Mouse (Mus musculus) lung, adult 2 months (tissue): ENCODE measurements around the gene Cd68.

Experiments used
- CTCF ChIP-seq: fragments of 200-500 bp; IDR thresholded peaks from 2 replicates; pipeline ENCODE4 v1.5.1; 2011; ENCODE audit warnings: mild to moderate bottlenecking, low read length, control low read depth; ENCODE audit not compliant: insufficient read depth
- POLR2A ChIP-seq: fragments of 200-500 bp; IDR thresholded peaks from 2 replicates; pipeline ENCODE4 v1.6.1; 2011; ENCODE audit warnings: low read depth, mild to moderate bottlenecking, control low read depth, low read length, borderline replicate concordance; ENCODE audit errors: extremely low read depth

DNA sequence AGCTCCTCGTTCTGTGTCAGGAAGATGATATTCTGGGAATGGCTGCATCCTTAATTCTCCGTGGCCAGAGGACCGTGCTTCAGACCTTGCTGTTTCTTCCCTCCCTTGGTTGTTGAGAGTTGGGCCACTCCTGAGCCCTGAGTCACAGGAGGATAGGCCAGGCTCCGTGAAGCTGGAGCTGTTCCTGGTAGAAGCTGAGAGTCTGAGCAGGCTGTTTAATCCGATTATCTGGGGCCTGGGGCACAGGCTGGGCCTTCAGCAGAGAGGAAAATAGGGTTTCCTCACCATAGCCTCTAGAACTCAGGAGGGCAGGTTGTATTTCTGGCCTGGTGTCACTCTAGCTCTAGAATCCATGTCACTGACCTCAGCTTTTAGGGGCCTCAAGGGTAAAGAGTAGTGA, 12.6 kb downstream of the Cd68 start:
- TF ChIP-seq CTCF (no peak), POLR2A (no peak)
